Mouse (Mus musculus) olfactory bulb, adult 2 months (tissue): Measurements from ENCODE around the gene Rsad1.

Source experiments
- CTCF ChIP-seq: fragments of 200-500 bp; IDR thresholded peaks from 2 replicates; pipeline ENCODE4 v1.5.1; 2012; ENCODE audit warnings: low read depth, mild to moderate bottlenecking, low read length, moderate library complexity; ENCODE audit not compliant: insufficient read depth
- POLR2A ChIP-seq: fragments of 200-500 bp; IDR thresholded peaks from 2 replicates; pipeline ENCODE4 v1.6.1; 2012; ENCODE audit warnings: mild to moderate bottlenecking, low read depth, low read length, moderate library complexity; ENCODE audit not compliant: insufficient read depth

DNA sequence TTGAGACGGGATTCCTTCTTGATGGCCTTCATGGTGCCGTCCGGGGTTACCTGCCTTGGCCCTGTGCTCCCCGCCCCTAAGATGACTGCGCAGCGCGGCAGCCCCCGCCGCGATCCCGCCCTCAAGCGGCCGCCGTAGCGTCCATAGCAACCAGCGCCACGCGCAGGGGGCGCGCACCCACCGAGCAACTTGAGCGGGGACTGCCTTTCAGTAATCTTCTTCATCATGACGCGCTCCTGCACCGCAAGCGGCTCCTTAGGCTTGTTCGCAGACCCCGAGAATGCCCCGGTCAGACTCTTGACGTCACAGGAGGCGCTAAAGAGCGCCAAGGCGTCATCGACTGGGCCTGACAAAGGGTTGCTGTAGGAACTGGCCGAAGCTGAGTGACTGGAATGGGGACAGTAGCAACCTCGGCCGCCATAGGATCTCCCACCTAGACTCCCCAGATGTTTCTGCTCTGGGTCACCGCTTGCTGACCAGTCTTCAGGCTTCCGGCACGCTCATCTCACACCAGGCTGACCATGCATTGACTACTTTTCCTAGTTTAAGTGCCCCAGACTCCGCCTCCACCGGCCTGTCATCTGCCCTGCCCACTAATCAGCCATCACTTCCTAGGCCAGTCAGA, 27.7 kb downstream of the Rsad1 start, which contains the start of gene Mycbpap:
- TF ChIP-seq CTCF: no peak
- no peak for TF ChIP-seq POLR2A
